Mouse (Mus musculus): ENCODE measurements around the gene Hs3st6.

The Hs3st6 gene

DNA sequence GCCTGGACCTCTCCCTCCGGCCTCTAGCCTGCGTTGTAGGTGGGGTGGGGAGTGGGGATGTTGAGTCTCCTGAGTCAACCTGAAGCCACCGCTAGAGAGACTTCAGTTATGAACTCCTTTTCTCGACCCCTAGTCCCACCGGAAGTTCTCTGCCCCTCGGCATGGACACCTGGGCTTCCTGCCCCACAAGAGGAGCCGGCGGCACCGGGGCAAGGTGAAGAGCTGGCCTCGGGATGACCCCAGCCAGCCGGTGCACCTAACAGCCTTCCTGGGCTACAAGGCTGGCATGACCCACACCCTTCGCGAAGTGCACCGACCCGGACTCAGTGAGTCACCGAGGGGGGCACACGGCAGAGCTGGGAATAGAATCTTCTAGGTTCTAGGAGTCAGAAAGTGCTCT, 24.6 kb upstream of the Hs3st6 start:
- no peak for DNase-seq (ENCODE audit: low spot score)

DNA sequence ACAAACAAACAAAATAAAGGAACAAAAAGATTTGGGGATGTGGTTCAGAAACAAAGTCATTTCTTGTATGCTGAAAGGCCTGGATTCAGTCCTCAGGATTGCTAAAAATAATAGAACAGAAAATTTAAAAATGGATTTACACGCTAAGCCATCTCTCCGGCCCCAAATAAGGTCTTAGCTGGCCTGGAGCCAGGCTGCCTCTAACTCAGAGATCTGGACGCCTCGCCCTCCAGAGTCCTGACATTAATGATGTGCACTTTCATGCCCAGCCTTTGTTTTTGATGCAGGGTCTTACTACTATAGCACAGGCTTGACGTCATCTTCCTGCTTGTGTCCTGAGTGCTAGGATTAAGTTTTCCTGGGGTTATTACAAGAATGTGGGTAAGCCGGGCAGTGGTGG, 23.7 kb upstream of the Hs3st6 start:
- DNase-seq (ENCODE audit: low spot score) = no peak

DNA sequence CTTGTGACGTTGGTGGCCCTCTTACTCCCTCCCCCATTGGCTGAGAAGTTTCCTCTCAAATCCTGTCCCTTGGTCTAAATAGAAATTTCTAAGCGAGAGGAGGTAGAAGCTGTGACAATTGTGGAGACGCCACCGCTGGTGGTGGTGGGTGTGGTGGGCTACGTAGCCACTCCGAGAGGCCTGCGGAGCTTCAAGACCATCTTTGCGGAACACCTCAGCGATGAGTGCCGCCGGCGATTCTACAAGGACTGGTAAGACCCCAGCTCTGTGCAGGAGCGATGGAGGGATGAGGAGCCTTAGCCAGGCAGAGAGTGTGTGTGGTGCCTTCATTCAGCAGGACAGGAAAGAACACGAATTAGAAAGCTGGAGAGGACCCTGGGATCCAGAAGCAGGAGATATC, 22.0 kb upstream of the Hs3st6 start:
- DNase-seq (ENCODE audit: low spot score) = no peak

DNA sequence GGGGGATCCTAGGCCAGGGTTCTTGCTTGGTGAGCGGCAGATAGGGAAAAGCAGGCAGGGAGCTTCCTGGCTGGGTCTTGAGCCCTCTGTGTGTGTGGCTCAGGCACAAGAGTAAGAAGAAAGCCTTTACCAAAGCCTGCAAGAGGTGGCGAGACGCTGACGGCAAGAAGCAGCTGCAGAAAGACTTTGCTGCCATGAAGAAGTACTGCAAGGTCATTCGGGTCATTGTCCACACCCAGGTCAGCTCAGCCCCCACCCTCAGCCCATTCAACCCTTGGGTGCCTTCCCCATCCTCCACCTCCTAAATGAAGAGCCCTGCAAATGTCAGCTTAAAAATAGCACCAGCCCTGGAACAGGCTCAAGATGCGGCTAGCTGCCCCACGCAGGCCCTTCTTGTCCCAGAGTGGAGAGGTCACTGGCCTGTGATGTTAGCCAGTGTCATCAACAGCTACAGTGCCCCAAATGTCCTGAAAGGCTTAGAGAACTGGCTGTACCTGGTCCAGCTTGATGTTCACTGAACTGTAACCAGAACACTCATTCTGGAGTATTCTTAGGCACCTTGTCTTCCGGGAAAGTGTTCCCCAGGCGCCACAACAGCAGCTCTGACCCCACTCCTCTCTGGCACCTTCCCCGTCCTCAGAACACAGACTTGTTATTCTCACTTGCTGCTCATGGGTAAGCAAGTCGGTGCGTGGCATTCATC, 20.4 kb upstream of the Hs3st6 start:
- no peak for DNase-seq (ENCODE audit: low spot score)

DNA sequence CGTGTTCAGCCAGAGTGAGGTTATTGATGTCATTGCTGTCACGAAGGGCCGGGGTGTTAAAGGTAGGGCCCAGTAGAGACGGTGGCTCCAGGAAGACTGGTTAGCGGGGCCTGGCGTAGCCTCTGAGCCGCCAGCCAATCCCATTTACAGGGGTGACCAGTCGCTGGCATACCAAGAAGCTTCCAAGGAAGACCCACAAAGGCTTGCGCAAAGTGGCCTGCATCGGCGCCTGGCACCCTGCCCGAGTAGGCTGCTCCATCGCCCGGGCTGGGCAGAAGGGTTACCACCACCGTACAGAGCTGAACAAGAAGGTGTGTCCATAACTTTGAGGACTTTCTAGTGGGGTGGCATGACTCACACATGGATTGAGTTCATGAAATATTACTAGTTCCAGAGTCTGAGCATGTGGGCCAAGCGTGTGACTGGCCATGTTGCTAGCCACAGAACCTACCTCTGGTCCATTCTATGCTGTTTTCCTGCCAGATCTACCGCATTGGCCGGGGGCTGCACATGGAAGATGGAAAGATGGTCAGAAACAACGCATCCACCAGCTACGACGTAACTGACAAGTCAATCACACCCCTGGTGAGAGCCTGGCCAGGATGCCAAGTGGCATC, 19.2 kb upstream of the Hs3st6 start:
- no peak for DNase-seq (ENCODE audit: low spot score)

DNA sequence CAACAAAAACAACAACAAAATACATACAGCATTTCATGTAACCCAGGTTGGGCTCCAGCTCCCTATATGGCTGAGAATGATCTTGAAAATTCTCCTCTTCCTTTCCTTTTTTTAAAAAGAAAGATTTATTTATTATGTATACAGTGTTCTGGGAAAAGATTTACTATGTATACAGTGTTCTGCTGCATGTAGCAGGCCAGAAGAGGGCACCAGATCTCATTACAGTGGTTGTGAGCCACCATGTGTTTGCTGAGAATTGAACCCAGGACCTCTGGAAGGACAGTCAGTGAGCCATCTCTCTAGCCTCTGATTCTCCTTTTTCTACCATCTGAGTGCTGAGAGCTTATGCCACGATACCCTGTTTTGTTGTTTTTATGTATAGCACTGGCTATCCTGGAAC, 18.3 kb upstream of the Hs3st6 start:
- no peak for DNase-seq (ENCODE audit: low spot score)

DNA sequence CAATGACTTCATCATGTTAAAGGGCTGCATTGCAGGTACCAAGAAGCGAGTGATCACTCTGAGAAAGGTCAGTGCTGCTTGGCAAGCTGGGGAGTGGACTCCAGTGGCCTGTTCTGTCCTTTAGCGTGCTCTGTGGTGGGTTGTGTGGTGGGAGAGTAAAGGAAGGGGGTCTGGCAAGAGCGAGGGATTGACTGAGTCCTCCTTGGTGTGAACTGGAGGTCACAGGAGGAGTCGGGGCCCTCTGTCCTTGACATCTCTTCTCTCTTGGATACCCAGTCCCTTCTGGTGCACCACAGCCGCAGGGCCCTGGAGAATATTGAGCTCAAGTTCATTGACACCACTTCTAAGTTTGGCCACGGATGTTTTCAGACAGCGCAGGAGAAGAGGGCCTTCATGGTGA, 17.3 kb upstream of the Hs3st6 start:
- no peak for DNase-seq (ENCODE audit: low spot score)

DNA sequence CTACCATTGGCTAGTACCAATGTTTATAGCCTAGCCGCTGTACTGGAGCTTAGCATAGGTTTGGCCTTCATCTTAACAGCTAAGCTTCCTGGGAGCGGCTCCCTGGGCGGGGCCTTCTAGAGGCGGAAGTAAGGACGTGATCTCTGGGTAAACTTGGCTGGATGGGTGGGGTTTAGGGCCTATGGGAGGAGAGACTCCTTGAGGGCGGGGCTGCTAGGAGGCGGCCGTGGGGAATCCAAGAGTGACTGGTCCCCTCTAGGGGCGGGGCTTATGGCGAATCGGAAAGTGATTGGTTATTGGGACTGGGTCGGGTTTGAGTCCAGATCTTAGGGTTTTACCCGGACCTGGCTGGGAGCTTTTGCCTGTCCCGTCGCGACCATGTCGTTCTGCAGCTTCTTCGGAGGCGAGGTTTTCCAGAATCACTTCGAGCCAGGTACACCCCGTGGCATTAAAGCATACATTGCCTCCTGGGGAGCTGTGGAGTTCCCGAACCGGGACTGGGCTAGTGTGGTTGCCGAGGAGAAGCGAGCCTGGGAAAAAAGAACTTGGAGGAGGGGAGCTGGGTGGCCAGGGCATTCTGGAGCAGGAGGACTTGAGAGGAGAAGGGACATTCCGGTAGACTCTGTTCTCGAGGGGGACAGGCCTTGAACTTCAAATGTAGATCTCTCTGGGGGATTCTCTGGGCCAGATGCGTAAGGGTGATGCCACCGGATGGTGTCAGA, 16.3 kb upstream of the Hs3st6 start, which contains the start of gene Msrb1:
Gene Msrb1 (plus strand): TSS at position 313 of the 722 bp plus-strand sequence.
- peak; percentile 92 for DNase-seq (ENCODE audit: low spot score)

DNA sequence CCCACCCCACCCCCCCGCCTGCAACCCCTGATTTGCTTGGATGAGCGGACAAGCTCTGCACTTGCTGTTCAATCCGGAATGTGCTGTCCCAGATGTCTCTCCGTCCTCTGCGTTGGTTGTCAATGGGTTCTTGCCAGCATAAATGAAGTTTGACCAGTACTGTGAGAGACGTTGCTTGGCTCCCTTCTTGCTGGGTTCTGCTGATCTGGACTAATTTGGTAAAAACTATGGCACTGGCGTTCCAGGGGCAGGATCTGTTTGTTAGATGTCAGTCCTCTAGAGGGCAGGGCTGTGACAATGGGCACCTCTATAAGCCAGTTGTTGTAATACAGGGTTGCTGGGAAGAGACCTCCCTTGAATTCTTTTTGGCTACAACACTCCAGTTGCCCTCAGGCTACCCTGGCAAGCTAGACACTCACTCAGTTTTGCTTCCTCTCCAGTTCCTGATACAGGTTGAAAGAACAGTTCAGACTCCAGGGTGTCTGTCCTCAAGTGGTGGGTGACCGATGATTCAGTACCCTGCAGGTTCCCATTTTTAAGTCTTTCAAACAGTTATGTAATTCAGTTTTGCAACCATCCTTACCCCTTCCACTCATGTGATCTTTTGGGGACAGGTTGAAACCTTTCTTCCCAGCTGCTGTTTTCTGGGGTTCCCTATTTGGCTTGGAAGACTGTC, 15.5 kb upstream of the Hs3st6 start:
- no peak for DNase-seq (ENCODE audit: low spot score)

DNA sequence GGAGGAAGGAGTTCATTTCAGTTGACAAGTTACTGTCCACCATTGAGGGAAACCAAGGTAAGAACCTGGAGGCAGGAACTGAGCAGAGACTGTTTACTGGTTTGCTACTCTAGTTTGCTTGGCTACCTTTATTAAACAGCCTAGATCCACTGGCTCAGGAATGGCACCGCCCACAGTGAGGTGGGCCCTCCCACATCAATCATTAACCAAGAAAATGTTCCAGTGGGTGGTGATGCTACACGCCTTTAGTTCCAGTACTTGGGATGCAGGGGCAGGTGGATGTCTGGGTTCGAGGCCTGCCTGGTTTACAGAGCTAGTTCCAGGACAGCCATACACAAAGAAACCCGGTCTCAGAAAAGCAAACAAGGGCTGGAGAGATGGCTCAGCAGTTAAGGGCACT, 14.6 kb upstream of the Hs3st6 start:
- no peak for DNase-seq (ENCODE audit: low spot score)

DNA sequence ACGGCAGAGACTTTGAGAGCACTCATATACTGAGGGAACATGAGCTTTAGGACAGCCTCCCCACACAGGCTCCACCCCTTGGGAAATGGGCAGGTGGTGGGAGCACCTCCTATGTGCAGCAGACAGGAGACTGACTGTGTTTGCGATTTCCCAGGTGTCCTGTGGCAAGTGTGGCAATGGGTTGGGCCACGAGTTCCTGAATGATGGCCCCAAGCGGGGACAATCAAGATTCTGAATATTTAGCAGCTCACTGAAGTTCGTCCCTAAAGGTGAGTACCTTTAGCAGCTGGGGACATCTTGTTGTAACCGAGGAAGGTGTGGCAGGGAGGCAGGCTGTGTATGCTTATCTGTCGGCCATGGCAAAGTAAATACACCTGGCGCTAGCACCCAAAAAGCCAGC, 12.9 kb upstream of the Hs3st6 start:
- no peak for DNase-seq (ENCODE audit: low spot score)

DNA sequence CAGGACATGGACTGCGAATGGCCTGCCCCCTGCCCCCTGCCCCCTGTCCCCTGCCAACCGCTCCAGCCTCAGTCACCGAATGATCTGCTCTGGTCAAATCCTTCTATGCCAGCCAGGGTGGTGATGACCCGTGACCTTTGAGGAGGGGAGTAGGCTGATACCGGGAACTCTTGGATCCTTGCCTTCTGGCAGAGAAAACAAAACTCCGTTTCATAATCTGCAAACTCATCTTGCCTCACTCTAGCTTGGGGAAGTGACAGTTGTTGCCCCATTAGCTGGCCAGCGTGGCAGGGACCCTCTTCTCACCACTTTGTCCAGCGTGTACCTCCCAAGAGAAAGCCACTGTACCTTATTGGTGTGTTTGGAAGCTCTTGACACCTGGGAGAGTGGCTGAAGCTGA, 10.5 kb upstream of the Hs3st6 start:
- no peak for DNase-seq (ENCODE audit: low spot score)

DNA sequence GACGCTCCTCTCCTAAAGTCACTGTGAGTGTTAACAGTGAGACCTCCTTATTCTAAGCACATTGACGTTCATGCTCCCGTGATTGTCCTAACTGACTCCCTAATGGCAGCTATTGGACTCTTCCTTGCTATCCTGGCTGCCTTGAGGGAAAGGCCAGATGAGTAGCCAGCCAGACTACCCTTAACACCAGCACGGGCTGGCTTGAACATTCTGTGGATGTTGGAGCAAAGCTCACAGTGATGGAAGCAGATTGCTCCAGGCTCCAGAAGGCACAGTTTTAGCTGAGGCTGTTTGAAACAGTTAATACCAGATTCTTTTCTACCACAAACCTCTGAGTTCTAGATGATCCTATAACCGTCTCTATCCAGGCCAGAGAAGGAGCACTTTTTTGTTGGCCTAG, 8.9 kb upstream of the Hs3st6 start:
- DNase-seq (ENCODE audit: low spot score) = no peak

DNA sequence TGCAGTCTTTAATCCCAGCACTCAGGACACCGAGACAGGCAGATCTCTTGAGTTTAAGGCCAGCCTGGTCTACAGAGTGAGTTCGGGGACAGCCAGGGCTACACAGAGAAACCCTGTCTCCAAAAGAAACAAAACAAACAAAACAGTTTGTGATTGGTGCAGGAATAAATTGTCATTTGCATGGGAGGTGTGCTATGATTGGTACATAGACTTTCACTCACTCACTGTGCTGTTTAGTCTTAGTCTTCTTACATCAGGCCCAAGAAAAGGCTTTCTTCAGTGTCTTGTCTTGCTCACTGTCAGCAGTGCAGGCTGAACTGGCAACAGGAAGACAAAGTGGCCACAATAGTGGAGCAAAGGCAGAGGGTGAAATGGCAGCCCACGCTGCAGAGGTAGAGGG, 8.4 kb upstream of the Hs3st6 start:
- no peak for DNase-seq (ENCODE audit: low spot score)

DNA sequence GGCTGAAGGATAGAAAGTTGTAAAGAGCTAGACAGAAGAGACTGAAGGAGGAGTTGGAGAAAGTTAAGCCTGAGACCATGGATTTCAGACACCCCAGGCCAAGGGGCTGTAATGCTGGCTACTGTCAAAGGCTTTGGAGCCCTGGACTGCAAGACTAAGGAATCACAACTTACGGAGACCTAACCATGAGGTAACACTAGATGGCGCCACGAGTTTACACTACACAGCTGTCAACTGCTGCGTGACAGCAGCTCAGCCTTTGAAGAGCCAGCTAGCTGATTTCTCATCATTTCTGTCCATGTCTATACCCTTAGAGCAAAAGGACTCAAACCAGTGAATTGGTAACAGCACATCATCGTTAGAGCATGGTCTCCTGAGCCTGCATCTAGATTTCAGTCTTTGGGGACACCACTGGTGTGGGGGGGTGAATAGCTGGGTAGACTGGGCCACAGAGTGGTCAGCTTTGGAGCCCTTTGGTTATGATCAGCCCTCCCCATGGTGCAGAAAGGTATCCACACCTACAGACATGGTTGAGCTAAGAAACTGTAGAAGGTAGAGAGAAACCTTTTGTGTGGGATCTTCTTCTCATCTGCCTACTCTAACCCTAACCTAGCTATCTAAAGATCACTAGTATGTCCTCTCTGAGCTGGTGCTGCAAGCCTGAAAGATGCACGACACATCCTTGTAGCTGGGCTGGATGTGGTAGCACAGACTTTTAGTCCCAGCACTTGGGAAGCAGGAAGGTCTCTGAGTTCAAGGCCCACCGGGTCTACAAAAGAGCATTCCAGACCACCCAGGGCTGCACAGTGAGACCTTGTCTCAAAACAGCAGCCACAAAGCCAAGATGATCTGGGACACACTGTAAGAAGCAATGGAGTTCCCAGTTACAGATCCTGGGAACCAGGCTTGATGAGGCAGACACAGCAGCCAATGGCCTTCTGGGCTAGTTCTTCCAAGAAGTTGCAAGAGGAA, 7.0 kb upstream of the Hs3st6 start:
- peak; percentile 72 for DNase-seq (ENCODE audit: low spot score)

DNA sequence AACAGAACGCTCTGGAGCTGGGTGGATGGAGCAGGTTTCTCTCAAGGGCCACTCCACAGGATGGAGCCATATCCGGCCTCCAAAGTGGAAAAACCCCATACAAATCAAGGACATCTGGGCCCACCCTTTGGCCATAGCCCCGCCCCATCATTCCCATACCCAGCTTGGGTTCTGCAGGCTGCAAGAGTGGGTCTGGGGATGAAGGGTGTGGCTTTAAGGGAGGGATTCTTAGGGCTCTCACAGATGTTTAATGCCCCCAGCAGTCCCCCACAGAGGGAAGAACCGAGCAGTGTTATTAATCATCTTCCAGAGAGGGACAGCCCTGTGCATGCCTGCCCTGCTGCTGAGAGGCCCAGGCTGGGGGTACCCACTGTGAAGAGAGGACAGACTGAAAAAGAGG, 5.8 kb upstream of the Hs3st6 start:
- DNase-seq (ENCODE audit: low spot score) = no peak

DNA sequence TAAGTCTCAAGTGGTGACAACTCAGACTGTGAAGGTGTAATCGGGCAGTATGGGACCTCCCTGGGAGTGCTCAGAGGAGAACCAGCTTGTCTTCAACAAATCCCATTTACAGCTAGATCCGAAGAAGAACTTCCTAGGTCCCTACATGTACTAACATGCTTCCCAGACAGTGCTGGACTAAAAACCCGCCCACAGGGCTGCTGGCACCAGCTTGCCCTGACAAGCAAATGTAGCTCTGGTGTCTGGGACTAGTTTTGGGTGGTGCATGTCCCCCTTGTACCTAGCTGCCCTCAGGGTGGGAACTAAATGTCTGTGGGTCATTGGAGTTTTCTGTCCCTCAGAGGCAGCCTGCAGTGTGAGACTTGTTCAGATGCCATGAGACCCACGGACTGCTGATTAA, 1.3 kb upstream of the Hs3st6 start:
- no peak for DNase-seq (ENCODE audit: low spot score)

DNA sequence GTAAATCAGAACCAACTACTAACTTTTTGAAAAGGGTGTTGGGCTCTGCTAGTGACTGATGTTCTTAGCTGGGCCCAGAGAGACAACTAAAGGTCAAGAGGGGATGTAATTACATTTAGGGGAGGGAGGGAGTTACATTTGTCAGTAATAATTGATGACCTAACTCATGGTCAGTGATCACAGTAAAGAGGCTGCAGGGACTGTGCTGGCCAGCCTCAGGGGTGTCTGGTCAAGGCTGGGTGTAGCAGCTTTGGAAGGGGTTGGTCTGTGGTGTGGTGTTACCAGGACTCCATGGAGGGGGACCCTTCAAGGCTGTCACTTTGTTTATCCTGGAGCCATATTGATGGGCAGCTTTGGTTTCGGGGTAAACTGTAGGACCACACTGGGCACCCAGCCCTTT, 4.6 kb downstream of the Hs3st6 start:
- no peak for DNase-seq (ENCODE audit: low spot score)

DNA sequence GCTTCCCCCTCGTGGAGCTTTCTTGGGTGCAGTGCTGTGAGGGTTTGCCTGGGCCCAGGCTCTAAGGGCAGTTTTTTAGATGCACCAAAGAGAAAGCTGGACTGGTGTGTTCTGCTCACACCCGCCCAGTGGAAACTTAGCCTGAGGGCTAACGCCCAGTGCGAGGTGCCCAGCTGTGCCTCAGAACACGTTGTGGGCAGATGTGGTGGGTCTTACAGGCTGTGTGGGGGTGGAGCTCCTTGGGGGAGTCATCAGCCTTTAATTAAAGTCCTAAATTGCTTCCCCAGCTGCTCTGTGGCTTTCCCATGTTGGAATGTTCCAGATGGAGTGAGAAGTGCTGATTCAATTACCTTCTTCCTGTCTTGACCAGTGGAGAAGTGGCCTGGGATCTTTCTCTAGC, 8.3 kb downstream of the Hs3st6 start:
- no peak for DNase-seq (ENCODE audit: low spot score)

DNA sequence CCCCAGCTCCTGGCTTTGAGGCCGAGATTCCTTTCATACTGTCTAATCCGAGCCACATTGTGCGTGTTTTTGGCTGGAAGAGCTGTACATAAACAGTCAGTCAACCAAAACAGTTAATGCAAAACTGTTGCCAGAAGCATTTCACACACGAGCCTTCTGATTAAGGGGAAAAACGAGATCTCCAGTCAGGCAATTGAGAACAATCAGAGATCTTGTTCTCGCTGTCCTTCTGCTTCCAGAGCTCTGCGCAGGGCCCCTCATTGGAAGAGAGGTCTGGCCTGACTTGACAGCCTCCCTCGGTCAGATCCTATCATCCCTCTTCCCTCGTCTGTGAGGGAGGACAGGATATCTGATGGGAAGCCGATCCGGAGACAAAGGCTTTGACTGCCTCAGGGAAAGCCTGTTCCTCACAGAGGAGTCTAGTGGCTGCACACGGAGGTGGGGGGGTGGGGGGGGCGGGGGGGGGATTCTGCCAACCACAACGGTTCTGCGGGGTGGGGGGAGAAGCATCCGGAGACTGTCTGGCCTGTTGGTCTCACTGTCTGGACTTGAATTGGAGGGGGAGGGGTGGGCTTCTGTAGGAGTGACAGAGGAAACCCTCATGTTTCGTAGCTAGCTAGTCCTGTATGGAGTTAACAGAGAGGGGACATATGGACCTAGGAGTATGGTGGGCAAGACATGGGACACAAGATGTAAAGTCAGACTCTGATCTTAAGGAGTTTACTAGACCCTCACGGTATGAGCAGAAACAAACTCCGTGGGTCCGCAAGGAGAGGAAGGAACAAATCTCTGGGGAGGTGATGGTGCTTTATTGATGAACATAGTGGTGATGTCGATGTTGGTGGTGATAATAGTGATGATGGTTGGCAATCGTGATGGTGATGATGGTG, 12.5 kb downstream of the Hs3st6 start:
- DNase-seq (ENCODE audit: low spot score) = no peak
